Mouse (Mus musculus): ENCODE measurements around the gene Wfdc17. TPM values are rescaled to one million over a fixed set of nuclear protein-coding genes. Genes with fewer than 3 reads are reported as not detected.
A peak's percentile ranks its signal among the peaks of the same experiment; 100 is the strongest.

Gene Wfdc17
- total RNA-seq, 4 experiments from 2014 or later, result 1.6 TPM; not detected in 3

- no peak for DNase-seq (ENCODE audit: low spot score in 2 of 2)
Measured at GRCm38 (mm10) chr11:83740443-83740991, 36.7 kb downstream of the Wfdc17 start.

- no peak for DNase-seq (ENCODE audit: low spot score in 2 of 2)
Measured at GRCm38 (mm10) chr11:83741841-83742240, 38.0 kb downstream of the Wfdc17 start.

- DNase-seq (ENCODE audit: low spot score in 2 of 2), result no peak
Measured at GRCm38 (mm10) chr11:83742731-83743355, 39.1 kb downstream of the Wfdc17 start.

GRCm38 (mm10) chr11:83743525-83743924, 39.7 kb downstream of the Wfdc17 start:
- no peak for DNase-seq (ENCODE audit: low spot score in 2 of 2)

- no peak for DNase-seq (ENCODE audit: low spot score in 2 of 2)
Measured at GRCm38 (mm10) chr11:83746152-83746551, 42.4 kb downstream of the Wfdc17 start.

- no peak for DNase-seq (ENCODE audit: low spot score in 2 of 2)
Measured at GRCm38 (mm10) chr11:83746681-83747080, 42.9 kb downstream of the Wfdc17 start, which contains the start of gene Wfdc21. Gene Wfdc21 (plus strand): TSS chr11:83746940.

- DNase-seq (ENCODE audit: low spot score in 2 of 2), result no peak
Measured at GRCm38 (mm10) chr11:83747376-83748265, 43.8 kb downstream of the Wfdc17 start.

- DNase-seq (ENCODE audit: low spot score in 2 of 2), result peak; percentile 80 to 87
Measured at GRCm38 (mm10) chr11:83753581-83754181, 49.9 kb downstream of the Wfdc17 start, which contains the start of gene Heatr6. Gene Heatr6 (plus strand): TSS chr11:83753696.

- DNase-seq (ENCODE audit: low spot score in 2 of 2), result no peak
Measured at GRCm38 (mm10) chr11:83754227-83754626, 50.4 kb downstream of the Wfdc17 start.

Other genes with a start within 250 kb of the Wfdc17 start
- gene Mmp28, start 240.9 kb upstream of the Wfdc17 start, total RNA-seq (2022), result 1 to 10 TPM; 3.7 to 5.0 (median 4.2) TPM
- gene Taf15, start 230.9 kb upstream of the Wfdc17 start, total RNA-seq (2022), result 10 to 100 TPM; 50.1 to 67.1 (median 54.3) TPM
- gene Heatr9, start 181.8 kb upstream of the Wfdc17 start, total RNA-seq (2022), result not detected
- 1 to 10 TPM in 1 of 4 experiments, not detected in 3; 1.1 TPM for gene Ccl5, start 173.5 kb upstream of the Wfdc17 start, total RNA-seq (2022)
- 10 to 100 TPM in 1 of 4 experiments, 1 to 10 TPM in 3; 2.9 to 10.8 (median 5.0) TPM for gene Ccl9, start 125.4 kb upstream of the Wfdc17 start, total RNA-seq (2022)
- gene Ccl6, start 110.9 kb upstream of the Wfdc17 start, total RNA-seq (2022), result 10 to 100 TPM in 2 of 4 experiments, 1 to 10 TPM in 1, under 1 TPM in 1; 0.65 to 29.6 (median 13.0) TPM
- gene Rpl9-ps1, start 58.4 kb upstream of the Wfdc17 start, total RNA-seq (2022), result not detected
- gene Ccl3, start 54.6 kb upstream of the Wfdc17 start, total RNA-seq (2022), result 10 to 100 TPM in 1 of 4 experiments, 1 to 10 TPM in 1, under 1 TPM in 1, not detected in 1; 0.51 to 10.8 (median 8.0) TPM
- 1 to 10 TPM in 2 of 4 experiments, not detected in 2; 2.9 to 5.1 TPM for gene Ccl4, start 41.4 kb upstream of the Wfdc17 start, total RNA-seq (2022)
- 1 to 10 TPM in 2 of 4 experiments, under 1 TPM in 1, not detected in 1; 0.98 to 1.9 (median 1.9) TPM for gene Wfdc18, start 5.0 kb downstream of the Wfdc17 start, total RNA-seq (2022)
- gene Wfdc21, start 42.9 kb downstream of the Wfdc17 start, total RNA-seq (2022), result not detected
- gene Heatr6, start 49.7 kb downstream of the Wfdc17 start, total RNA-seq (2022), result 10 to 100 TPM; 15.9 to 17.7 (median 16.5) TPM
- gene Hnf1b, start 146.1 kb downstream of the Wfdc17 start, total RNA-seq (2022), result under 1 TPM; 0.37 to 0.76 (median 0.54) TPM
- gene Ddx52, start 238.1 kb downstream of the Wfdc17 start, total RNA-seq (2022), result 10 to 100 TPM; 13.7 to 19.2 (median 15.6) TPM